Mouse (Mus musculus): ENCODE measurements around the gene Exoc6b.

- TF ChIP-seq GATA1 (IDR thresholded peaks at IDR 0.05; ENCODE audit: borderline replicate concordance, low read length) (no peak), FLI1 (IDR thresholded peaks at IDR 0.05; ENCODE audit: low read length) (no peak)
Measured at GRCm38 (mm10) chr6:84593693-84594092, 475.6 kb downstream of the Exoc6b start, which contains the start of gene Cyp26b1.

Data from megakaryocyte, embryonic 14.5 days (primary cell).